Mouse (Mus musculus): Measurements from ENCODE around the gene Kif5a.

GRCm38 (mm10) chr10:127211414-127211854, 51.7 kb downstream of the Kif5a start, which contains the start of gene Pip4k2c:
- TF ChIP-seq CTCF (IDR thresholded peaks at IDR 0.05; ENCODE audit: control insufficient read depth, insufficient read depth, insufficient read length) (no peak), CEBPB (IDR thresholded peaks at IDR 0.05; ENCODE audit: low read depth) (no peak), MAX (IDR thresholded peaks at IDR 0.05) (no peak)

Measured in C2C12 (cell line).